Mouse (Mus musculus) heart, postnatal 14 days (tissue): ENCODE measurements around the gene Slc12a7. TPM values are rescaled to one million over a fixed set of nuclear protein-coding genes. Genes with fewer than 3 reads are reported as not detected.

Experiments
- DNase-seq, 2 experiments: peaks; one replicate each; pipeline ENCODE4 v3.0.0; 2021 to 2022
- intact Hi-C: fragments of 180-260 bp; cut with DNase I; formaldehyde crosslinking; loops from one replicate; pipeline ENCODE4 v1.15.1; 2025
- total RNA-seq, 2 experiments: library from RNA; stranded (reverse); gene quantifications; 2 replicates each; pipeline ENCODE4 v1.2.3; 2021

Gene Slc12a7
- total RNA-seq, 2 experiments from 2014 or later, result 151 to 165 TPM

DNA sequence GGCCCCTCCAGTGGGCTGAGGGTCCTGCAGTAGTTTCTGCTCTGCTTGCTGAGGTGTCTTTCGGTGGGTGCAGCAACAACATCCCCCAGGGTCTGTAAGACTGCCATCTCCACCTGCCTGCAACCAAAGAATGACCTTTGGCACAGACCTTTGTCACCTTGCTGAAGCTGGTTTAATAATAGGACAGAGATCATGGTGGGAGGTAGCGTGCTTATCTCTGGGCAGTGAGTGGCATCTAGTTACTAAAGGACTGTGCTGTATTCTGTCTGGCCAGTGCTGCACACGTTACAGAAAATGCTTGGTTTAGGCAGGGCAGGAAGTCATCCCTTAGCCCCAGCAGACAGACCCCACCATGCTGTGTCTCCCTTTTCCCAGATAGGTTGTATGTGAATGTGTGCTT, 22.9 kb downstream of the Slc12a7 start:
- intact Hi-C loops, result no loop called here
- peak in 1 of 2 experiments; percentile 39 for DNase-seq

DNA sequence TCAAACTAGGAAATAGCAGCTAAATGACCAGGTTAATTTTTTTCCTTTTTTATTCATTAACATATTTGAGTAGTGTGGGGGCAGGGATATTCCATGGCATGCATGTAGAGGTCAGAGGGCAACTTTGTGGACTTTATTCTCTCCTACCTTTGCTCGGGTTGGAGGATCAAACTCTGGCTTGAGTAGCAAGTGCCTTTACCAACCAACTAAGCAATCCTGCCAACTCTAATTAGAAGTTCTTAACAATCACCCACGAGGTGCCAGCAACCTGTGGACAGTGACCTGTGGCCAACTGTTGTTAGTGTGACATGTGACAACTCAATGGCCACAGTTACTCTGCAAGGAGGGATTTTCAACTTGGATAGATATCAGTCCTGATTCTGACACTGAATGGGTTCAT, 24.0 kb downstream of the Slc12a7 start:
- DNase-seq, result no peak
- intact Hi-C loops, result no loop called here

DNA sequence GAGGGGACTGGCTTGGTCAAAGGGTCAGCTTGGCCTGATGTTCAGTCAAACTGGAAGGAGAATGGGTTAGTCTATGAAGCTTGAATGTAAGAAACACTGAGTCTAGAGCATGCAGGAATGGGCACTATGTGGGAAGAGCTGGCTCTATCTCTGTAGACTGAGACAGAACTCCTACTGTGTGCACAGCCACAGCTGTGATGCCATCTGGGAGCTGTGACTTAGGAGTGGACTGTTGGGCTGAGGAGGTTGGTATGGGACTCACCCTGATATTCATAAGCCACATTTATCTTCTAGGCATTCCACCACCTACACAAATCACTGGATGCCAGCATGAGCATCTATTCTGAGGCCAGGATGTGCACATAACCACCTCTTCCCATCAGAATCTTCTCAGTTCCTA, 24.5 kb downstream of the Slc12a7 start:
- no peak for DNase-seq
- intact Hi-C loops, result no loop called here

DNA sequence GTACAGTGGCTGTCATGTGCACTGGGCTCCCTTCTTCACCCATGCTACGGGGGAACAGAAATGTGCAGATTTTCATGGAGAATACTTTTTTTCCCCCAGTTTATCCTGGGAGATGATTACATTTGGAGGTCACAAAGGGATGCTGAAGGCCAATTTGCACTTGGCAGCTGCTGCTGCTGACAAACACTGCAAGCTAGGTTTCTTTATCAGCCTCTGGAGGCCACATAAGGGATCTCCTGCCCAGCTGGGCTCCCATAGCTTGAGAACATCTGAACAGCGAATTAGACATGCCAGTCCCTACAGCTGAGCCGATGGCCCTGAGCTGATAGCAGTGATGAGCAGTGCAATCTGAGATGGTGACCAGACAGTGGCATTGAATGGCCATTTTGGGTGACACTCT, 26.7 kb downstream of the Slc12a7 start:
- DNase-seq, result no peak
- intact Hi-C loops, result no loop called here

DNA sequence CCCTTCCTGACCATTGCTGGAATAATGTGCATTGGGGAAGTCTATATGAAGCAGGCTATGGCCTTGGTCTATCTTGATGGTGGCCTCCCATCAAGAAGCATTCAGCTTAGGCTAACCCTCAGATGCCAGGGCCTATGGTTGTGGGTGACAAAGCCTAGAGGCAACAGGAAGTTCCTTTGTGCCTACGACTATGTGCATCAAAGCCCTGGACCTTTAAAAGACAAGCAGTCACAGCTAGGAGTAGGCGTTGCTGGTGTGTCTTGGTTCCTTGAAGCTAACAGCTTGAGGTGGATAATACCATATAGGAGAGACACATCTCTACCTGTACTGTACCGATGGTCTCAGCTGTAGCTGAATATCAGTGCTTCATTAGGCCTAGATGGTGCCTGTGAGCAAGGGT, 27.2 kb downstream of the Slc12a7 start:
- intact Hi-C loops, result no loop called here
- DNase-seq, result no peak

DNA sequence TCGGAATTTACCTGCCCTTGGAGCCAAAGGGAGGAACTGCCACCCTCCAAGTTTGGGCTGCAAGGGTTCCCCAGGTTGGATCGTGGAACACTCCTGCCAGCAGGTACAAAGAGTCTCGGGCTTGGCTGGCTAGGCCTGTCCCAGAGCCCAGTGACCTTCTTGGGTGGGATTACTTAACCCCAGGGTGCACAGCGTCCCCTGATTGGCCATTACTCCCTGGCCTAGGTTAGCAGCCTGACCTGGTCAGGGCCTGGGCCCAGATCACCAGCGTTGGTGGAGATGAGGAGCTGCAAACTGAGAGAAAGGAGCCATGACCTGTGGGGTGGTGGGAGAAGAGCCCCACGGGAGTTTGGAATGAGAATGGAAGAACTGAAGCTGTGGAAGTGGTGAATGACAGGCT, 30.0 kb downstream of the Slc12a7 start:
- no peak for DNase-seq
- intact Hi-C loops, result no loop called here

DNA sequence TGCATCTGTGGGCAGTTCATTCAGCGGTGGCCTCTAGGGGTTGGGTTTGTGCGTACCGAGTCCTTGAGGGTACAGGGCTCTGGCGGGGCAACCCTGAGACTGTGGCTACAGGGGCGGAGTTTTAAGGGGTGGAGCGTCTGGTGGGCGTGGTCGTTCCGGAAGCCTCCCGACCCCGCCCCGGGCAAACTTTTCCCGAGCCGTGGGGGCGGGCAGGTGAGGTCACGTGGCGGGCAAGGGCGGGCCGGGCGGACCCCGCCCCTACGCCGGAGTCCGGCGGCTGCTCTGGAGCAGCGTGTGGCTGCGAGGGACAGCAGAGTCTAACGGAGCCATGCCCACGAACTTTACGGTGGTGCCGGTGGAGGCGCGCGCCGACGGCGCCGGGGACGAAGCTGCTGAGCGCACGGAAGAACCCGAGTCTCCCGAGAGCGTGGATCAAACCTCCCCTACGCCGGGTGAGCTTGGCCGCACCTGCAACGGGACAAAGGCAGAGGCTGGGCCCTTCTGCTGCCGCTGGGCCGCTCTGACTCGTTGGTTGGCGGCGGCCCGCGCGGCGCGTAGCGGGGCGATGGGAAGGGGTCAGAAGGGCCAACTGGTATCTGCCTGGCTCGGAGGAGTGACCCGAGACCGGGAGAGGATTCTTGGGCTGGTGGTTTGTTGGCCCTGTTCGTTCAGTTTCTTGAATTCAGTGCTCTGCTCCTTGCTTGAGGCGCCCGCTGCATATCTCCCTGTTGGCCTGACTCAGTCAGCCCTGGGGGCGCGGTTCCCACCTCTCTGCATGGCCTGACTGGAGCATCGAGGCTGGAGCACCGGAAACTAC, 30.8 kb downstream of the Slc12a7 start:
- intact Hi-C loops, result loop anchor here (1.0 kb wide), 1 partner anchor 39 kb away; no protein-coding TSS in a partner anchor
- DNase-seq, result peak; percentile 89 to 90

DNA sequence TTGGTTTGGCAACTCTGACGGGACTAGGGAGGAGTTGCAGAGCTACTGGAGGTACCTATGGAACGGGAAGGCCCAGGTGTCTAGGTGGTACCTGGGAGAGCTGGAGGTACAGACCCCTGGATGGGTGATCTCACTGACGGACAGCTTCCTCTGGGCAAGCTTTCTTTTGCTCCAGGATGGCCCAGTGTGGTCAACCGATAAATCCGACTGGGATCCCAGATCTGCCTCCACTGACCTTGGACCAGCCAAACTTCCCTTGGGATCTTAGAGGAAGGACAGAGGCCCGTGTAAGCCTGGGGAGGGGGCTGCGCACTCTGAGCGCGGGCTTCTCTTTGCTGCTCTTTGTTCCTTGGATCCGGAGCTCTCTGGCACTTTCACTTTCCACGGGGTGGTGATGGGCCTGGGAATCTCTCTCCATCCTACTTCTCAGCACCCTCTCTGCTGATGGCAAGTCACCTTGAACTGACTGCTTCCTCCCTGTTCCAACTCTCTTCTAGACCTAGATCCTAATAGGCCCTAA, 31.4 kb downstream of the Slc12a7 start:
- intact Hi-C loops, result loop anchor here (1.0 kb wide), 1 partner anchor 40 kb away; no protein-coding TSS in a partner anchor
- peak in 1 of 2 experiments; percentile 23 for DNase-seq

DNA sequence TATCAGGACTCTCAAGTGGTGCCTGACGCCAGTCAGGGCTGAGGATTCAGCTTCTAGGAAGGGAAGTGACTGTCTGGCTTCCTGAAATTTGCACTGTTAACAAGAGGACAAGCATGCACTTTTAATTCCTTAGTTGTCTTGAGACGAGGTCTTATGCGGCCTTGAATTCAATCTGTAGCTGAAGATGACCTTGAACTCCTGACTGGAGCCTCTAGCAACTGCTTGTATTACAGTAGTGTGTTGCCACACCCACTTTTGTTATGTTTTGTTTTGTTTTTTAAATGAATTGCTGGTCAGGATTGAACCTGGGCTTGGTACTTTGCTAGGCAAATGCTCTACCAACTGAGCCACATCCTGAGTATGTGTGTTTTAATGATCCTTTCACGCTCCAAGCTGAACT, 32.5 kb downstream of the Slc12a7 start:
- intact Hi-C loops, result no loop called here
- no peak for DNase-seq

DNA sequence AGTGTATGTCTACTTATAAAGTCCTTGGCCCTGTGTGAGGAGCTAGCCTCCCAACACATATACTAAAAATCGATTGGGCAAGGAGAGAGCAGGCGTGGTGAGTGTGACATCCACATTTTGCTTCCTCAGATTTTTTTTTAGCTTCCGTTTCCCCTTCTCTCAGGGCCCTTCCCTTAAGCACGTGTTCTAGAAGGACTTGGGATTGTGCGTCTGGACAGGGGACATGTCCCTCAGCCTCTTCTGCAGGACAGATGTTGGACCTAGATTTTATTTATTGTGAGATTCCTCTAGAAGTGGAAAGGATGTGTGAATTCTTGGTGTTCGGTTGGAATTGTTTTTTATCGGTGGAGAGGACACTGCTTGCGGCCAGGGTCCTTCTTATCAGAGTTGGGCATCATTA, 34.3 kb downstream of the Slc12a7 start:
- no peak for DNase-seq
- intact Hi-C loops, result no loop called here

DNA sequence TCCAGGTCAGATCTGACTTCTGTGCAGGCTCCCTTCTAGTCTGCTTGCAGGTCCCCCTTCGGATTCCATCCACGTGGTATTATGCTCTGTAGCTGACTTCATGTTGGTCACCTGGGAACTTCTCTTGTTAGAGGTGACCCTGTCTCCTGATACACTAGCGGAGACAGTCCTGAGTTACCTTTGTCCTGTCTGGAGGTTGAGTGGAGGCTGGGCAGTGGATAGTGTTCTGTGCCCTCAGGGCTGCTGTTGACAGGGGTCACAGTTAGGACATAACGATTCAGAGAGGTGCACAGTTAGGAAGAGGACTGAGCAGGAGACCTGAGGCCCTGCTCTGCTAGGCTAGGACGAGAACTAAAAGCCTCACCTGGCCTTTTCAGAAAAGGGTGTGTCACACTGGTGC, 34.9 kb downstream of the Slc12a7 start:
- no peak for DNase-seq
- intact Hi-C loops, result no loop called here

DNA sequence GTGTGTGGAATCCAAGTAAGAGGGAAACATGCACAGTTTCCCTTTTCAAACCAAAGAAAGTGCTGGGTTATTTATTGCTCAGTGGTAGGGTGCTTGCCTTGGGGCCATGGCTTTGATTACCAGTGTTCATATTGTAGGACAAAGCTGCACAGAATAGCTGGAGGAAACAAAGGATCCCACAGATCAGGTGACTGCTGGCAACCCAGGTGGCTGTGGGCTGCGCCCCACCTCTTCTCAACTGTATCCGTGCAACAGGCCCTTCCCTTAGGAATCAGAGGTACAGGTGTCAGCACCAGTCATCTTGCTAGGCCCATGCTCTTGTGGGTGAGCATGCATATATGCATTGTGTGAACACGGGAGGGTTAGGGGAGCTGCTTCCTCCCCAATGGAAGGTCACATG, 35.4 kb downstream of the Slc12a7 start:
- intact Hi-C loops, result no loop called here
- no peak for DNase-seq

DNA sequence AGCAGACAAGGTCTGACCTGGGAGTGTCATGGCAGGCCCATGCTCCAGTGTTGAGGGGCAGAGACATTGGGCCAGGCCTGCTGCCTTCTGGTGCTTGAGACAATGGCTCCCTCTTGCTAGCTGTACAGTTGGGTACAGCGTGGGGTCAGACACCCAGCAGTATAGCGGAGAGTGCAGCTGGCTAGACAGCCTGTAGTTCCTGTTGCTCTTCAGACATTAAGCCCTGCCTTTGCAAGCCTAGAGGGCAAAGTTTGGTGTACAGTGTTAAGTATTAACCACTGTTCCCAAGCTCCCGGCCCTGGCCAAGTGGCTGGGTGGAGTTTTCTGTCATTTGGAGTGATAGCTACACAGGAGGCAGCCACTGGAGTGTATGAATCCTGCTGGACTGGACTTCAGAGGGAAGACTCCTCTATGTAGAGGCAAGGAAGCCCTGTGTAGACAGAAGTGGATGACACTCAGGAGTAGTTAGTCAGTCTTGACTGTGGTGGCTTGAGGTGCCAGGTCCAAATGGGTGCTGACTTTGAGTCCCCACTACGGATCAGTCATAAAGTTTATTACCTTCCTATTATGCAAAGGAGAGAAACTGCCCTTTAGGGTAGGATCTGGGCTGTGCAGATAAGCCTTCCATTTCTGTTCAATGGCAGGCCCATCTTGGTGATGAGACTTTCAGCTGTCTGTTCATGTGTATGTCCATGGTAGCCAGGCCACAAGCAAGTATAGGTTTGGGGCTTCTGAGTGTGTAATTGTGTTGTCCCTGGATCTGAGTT, 37.2 kb downstream of the Slc12a7 start:
- intact Hi-C loops, result no loop called here
- DNase-seq, result no peak

DNA sequence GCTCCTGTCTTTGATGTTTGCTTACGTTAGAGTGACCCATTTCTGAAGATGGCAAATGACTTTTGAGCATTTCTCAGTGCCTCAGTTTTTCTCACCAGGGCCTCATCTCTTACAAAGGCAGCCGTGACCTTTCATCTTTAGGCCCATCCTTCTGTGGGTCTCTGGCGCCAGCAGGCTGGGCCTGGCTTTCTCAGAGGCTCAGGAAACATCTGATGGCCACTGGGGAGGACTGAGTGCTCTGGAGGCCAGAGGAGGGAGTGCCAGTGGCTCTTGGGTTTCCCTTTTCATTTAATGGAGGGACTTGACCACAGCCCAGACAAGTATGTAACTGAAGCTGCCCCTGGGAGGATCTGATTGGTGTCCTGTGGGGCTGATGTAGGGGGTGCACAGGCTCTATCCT, 38.2 kb downstream of the Slc12a7 start:
- no peak for DNase-seq

DNA sequence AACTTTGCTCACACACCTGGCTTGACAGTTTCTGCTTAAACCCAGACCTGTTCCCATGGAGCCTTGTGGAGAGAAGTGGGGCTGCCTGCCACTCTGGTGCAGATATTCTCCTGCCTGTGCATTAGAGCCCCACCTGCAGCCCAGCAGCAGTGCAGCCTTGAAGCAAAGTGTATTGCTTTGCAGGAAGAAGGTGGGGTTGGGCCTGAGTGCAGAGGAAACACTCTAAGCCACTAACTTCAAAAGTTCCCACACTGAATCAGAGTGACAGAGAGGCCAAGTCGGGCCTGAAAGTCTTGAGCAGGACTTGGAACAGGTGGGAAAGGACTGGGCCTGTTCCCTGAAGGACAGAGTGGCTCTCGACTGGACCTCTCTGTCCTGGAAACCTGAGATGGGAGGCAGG, 39.8 kb downstream of the Slc12a7 start:
- DNase-seq, result peak; percentile 21 to 26
- intact Hi-C loops, result no loop called here

More for the DNA sequence above, 38.2 kb downstream of the Slc12a7 start:
- intact Hi-C loops, result no loop called here

DNA sequence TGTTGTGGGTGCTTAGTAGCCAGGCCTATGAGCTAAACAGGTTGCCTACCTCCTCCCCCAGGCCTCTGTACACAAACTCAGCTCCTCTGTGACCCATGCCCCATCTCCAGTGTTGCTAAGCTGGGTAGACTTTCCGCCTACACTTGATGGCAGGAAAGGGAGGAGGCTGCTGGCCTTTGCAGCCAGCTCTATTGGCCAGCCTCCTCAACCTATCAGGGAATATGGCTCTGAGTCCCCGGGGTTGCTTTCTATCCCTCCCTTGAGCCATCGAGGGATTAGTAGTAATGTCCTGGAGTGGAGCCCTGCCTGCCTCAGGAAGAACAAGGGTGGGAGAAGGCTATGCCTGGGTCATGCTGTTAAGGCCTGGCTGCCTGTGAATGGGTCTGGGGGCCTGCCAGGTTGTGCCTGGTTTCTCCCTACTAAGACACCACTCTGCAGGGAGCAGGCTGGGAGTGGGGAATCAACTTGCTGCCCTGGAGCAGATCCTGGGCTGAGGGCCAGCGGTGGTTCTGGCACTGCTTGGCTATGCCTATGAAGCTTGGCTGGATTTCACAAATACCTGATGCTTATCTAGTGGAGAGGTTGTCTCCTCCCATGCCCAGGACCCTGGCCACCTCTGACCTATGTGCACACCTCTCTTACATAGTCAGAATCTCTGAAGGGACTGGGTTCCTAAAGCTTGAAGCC, 40.8 kb downstream of the Slc12a7 start:
- peak; percentile 38 to 65 for DNase-seq
- intact Hi-C loops, result no loop called here

DNA sequence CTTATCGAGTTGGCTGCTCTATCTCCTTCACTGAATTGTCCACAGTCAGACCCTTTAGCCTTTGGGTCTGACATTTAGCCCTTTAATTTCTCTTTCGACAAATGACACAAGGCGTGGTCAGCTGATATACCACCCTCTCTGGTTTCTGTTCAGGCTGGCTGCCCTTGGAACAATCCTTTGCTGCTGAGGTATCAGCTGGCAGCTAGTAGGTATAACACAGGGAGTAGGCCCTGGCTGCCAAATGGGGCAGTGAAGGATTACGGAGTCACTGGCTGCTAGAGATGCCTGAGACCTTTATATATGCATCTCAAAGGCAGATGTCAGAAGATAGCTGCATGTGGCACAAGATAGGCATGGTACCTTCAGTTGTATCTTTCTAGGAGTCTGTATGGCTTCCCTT, 42.9 kb downstream of the Slc12a7 start:
- intact Hi-C loops, result no loop called here

DNA sequence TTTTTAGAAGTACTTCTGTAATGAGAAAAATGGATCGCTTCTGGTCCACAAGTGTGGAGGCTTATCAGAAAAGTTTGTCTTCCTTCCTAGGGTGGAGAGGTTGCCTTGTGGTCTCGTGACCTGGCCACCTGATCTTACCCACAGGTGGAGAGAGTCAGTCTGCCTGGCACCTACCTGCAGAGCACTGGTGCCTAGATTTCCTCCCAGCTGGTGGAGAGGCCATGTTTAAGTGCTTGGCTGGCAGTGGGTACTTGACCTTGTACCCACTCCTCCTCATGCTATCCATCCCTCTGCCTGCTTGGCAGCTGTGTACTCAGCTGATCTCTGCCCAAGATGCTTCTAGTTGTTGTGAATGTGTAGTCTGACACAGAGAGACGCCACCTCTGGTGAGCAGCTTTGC, 44.7 kb downstream of the Slc12a7 start:
- DNase-seq, result no peak
- intact Hi-C loops, result no loop called here

More for the DNA sequence above, 42.9 kb downstream of the Slc12a7 start:
- DNase-seq, result peak in 1 of 2 experiments; percentile 40

DNA sequence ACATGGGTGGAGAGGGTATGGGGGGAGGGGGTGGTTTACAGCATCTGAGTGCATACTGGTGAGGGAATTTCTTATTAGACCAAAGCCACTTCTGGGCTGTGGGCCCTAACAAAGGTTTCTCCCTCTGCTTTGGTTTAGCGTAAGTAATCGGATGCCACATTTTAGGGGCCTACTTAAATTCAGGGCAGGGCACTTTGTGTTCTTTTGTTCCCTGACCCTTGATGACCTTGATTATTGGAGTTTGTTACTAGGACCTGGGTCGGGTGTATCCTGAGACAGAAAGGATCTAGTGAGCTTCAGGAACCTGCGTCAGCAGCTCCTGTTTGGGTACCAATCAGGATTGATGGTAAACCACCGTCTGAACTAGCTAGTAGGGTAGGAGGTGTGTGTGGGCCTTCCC, 49.6 kb downstream of the Slc12a7 start:
- no peak for DNase-seq
- intact Hi-C loops, result no loop called here

DNA sequence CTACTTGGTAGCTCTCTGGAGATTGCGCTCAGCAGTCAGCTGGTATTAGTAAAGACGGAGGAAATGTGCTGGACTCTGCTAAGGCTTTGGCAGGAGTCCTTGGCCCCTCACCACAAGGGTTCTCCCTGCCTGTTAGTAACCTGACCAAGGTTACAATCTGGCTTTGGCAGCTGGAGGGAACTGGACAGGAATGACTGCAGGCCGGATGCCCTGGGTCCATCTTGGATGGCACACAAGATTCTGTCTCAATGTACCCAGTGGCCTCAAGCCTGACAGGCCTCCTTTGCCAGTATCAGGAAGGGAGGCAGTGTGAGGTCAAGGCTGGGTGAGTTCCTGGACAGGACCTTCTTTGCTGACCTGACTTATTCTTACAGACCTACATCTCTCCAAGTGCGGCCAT, 59.3 kb downstream of the Slc12a7 start:
- intact Hi-C loops, result no loop called here
- no peak for DNase-seq

DNA sequence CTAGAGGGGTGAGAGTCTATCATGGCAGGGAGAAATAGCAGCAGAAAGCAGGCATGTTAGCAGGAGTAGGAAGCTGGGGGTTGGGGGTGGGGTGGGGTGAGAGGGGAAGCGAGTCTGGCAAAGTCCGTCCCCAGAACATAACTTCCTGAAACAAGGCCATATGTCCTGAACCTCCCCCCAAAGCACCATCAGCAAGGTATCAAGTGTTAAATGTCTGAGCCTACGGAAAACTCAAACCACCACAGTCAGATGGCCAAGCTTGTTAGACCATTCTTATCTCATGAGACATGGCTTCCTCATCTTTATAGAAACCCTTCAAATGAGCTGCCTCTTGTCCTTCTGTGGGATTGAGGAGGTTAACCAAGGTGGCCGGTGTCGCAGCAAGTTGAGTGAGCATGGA, 60.3 kb downstream of the Slc12a7 start:
- DNase-seq, result no peak
- intact Hi-C loops, result no loop called here
